In genomic region chr9:97055906-97056305, GRCm38 (mm10) we compare ENCODE assay signal across 10 mouse cellular contexts. TPM values are rescaled to one million over a fixed set of nuclear protein-coding genes. Genes with fewer than 3 reads are reported as not detected.
DNase-seq lines count a peak whose midpoint lies in the region; ATAC-seq and TF ChIP-seq lines count a peak whose summit lies in the region.
"Had no signal": no experiment of that assay in that cellular context is flagged by ENCODE, and none has a peak within 500 bp of the region (broad histone marks: within the 10 kb centered on the region; RNA-seq: fewer than 3 reads in every experiment).

No protein-coding gene starts in this region.

- no peaks in the 10 kb centered on the region for H3K36me3 ChIP-seq in kidney, adult 2 months (ENCODE audit: control insufficient read depth, insufficient read depth, low read length)
- H3K36me3 ChIP-seq in midbrain, embryonic 14.5 days (ENCODE audit: control insufficient read depth, insufficient read depth, low read length), result no peaks in the 10 kb centered on the region
- H3K36me3 ChIP-seq: liver, embryonic 12.5 days had no signal

- H3K9me3 ChIP-seq in midbrain, embryonic 14.5 days (ENCODE audit: control insufficient read depth, low read length), result no peaks in the 10 kb centered on the region
- H3K9me3 ChIP-seq: liver, embryonic 12.5 days had no signal

- H3K27me3 ChIP-seq in kidney, adult 2 months (replicated peaks; ENCODE audit: control insufficient read depth, insufficient read depth, low read length), result no peaks in the 10 kb centered on the region
- no peaks in the 10 kb centered on the region for H3K27me3 ChIP-seq in midbrain, embryonic 14.5 days (ENCODE audit: control insufficient read depth, insufficient read depth, low read length)
- H3K27me3 ChIP-seq: liver, embryonic 12.5 days had no signal

- no peak overlapping the region for H3K4me2 ChIP-seq in midbrain, embryonic 14.5 days (ENCODE audit: low read length)

- H3K4me1 ChIP-seq in kidney, adult 2 months (ENCODE audit: control insufficient read depth, insufficient read depth, low read length), result no peaks in the 10 kb centered on the region
- peaks cover 12% of the 10 kb centered on the region for H3K4me1 ChIP-seq in midbrain, embryonic 14.5 days (ENCODE audit: control insufficient read depth, insufficient read depth, low read length)
- H3K4me1 ChIP-seq: liver, embryonic 12.5 days had no signal

- 56% methylated on average over 14 of the region's 14 CpGs for WGBS in kidney, adult 2 months
- WGBS in midbrain, embryonic 14.5 days, result 40% methylated on average over 14 of the region's 14 CpGs

- TF ChIP-seq POLR2A in kidney, adult 2 months (IDR thresholded peaks at IDR 0.05; ENCODE audit: low read depth, low read length), result no peak

- peak; percentile 23 for DNase-seq in kidney, adult 2 months
- DNase-seq in kidney, adult 18-20 months, result no peak
- peak; percentile 51 for DNase-seq in embryo, embryonic 11 days
- DNase-seq in heart, postnatal 14 days, result peak; percentile 8 to 11
- no peak for DNase-seq in midbrain, embryonic 14.5 days
- no peak for DNase-seq in thymus, postnatal 0 days (ENCODE audit: low spot score)
- no peak for DNase-seq in spleen, adult 12 weeks (ENCODE audit: low spot score)
- DNase-seq: cerebellum, postnatal 36 days had no signal

- no peak overlapping the region for H3K27ac ChIP-seq in kidney, adult 2 months (ENCODE audit: insufficient read depth, low read depth, low read length)
- H3K27ac ChIP-seq in midbrain, embryonic 14.5 days (replicated peaks; ENCODE audit: low read depth, low read length), result peak overlapping the region; percentile 52; the same call in 1 of the 2 replicates
- H3K27ac ChIP-seq: liver, embryonic 12.5 days had no signal

- ATAC-seq in midbrain, embryonic 14.5 days (ENCODE audit: low FRiP score, low TSS enrichment), result no peak
- ATAC-seq: liver, embryonic 12.5 days had no signal

- no peak for TF ChIP-seq CTCF in kidney, adult 2 months (conservative IDR thresholded peaks at IDR 0.05; ENCODE audit: insufficient read depth, insufficient read length, low read depth, low read length)

- no peak overlapping the region for H3K4me3 ChIP-seq in kidney, adult 2 months (ENCODE audit: insufficient read depth, low read depth, low read length)
- no peak overlapping the region for H3K4me3 ChIP-seq in midbrain, embryonic 14.5 days (replicated peaks; ENCODE audit: low read depth, low read length)
- H3K4me3 ChIP-seq: liver, embryonic 12.5 days had no signal

- intact Hi-C loops in heart, postnatal 14 days (cut with DNase I), result no loop called here

- H3K9ac ChIP-seq in midbrain, embryonic 14.5 days (replicated peaks; ENCODE audit: low read length), result no peak overlapping the region
- H3K9ac ChIP-seq: liver, embryonic 12.5 days had no signal

RNA-seq across cellular contexts. Expression of gene Spsb4, which starts 37.3 kb away (rescaled TPM):
- polyA plus RNA-seq in kidney, adult 2 months (2012; rRNA removed), result 61.5 and 62.5 TPM in 2 replicates
- total RNA-seq in heart, postnatal 14 days (2021), result 1 to 10 TPM; 5.0 to 9.0 TPM
- polyA plus RNA-seq in midbrain, embryonic 14.5 days (2014; fragmentation: Nextera tagmentation; extraction: Ambion mirVana), result 33.9 and 38.5 TPM in 2 replicates
- polyA plus RNA-seq in thymus, postnatal 0 days (2015; fragmentation: Nextera tagmentation; extraction: Ambion mirVana), result 1.7 and 2.2 TPM in 2 replicates
- total RNA-seq: MEL had no signal

RNA-seq across cellular contexts. Expression of gene Slc25a36, which starts 55.1 kb away (rescaled TPM):
- 39.2 and 45.6 TPM in 2 replicates for polyA plus RNA-seq in kidney, adult 2 months (2012; rRNA removed)
- total RNA-seq in heart, postnatal 14 days (2021), result 10 to 100 TPM; 41.0 to 42.9 TPM
- polyA plus RNA-seq in midbrain, embryonic 14.5 days (2014; fragmentation: Nextera tagmentation; extraction: Ambion mirVana), result 81.6 and 100.0 TPM in 2 replicates
- polyA plus RNA-seq in thymus, postnatal 0 days (2015; fragmentation: Nextera tagmentation; extraction: Ambion mirVana), result 27.1 and 30.1 TPM in 2 replicates

Comparison
In these comparisons a context has a peak if more than half of its experiments do, and no peak if none do; other contexts are left out.
1. DNase-seq: peak in kidney, adult 2 months (single experiment), embryo, embryonic 11 days (single experiment) and heart, postnatal 14 days (2 of 2); none in kidney, adult 18-20 months (single experiment), midbrain, embryonic 14.5 days (single experiment), thymus, postnatal 0 days (single experiment) and spleen, adult 12 weeks (single experiment).
2. RNA of gene Spsb4, which starts 37.3 kb away (polyA plus RNA-seq): 61.5 to 62.5 TPM in kidney, adult 2 months and 33.9 to 38.5 TPM in midbrain, embryonic 14.5 days; 1.7 to 2.2 TPM in thymus, postnatal 0 days; every median in the first group is over 10 times any median in the second.